Comparison of ENCODE assay signal across 8 mouse cellular contexts in the genomic region with DNA sequence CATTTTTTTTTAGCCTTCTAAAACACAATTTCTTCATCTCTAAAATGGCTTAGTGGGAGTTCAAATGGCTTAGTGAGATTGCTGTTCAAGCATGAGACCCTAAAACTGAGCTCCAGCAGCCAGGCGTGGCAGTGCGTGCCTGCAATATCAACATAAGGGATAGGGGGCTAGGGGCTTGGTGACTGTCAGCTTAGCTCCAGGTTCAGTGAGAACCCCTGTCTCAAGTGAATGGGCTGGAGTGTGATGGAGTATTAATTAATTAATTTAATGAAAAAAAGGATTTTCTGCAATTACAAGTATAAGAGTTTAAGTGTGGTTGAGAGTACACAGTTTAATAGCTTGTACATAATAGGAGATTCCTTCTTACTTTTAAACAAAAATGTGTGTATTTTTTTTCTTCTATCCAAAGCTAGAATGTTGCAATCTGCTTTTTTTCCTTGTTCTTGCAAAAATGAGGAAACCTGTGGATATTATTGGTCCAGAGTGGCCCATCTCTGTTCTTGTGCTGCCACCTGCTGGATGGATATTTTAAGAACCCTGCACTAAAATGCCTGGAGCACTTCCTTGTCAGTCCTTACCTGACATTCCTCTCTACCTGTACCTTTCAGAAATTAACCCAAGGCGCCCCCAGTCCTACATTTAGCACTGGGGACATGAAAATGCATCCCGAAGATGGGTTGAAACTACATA. TPM values are rescaled to one million over a fixed set of nuclear protein-coding genes. Genes with fewer than 3 reads are reported as not detected.
A peak's percentile ranks its signal among the peaks of the same experiment; 100 is the strongest.
DNase-seq lines count a peak whose midpoint lies in the region; ATAC-seq and TF ChIP-seq lines count a peak whose summit lies in the region.

No protein-coding gene starts in this region.

- no peaks in the 10 kb centered on the region; the same call in 1 of the 2 replicates for H3K9me3 ChIP-seq in heart, embryonic 12.5 days (replicated peaks)
- no peaks in the 10 kb centered on the region for H3K9me3 ChIP-seq in heart, postnatal 0 days (replicated peaks; ENCODE audit: control insufficient read depth, low read length)
- no peaks in the 10 kb centered on the region for H3K9me3 ChIP-seq in stomach, postnatal 0 days (ENCODE audit: control insufficient read depth, low read length)

- DNase-seq in heart, adult 18-20 months, result peak; percentile 59 to 90
- peak; percentile 87 for DNase-seq in adrenal gland, postnatal 10 days
- DNase-seq in embryo, embryonic 11.5 days (ENCODE audit: low read depth, low spot score), result peak; percentile 48
- DNase-seq in heart, postnatal 0 days (ENCODE audit: low spot score), result peak; percentile 63
- DNase-seq in layer of hippocampus, postnatal 25 days (ENCODE audit: extremely low spot score in 1 of 2, low spot score in 1 of 2), result peak; percentile 59 to 93
- peak; percentile 79 for DNase-seq in stomach, postnatal 0 days (ENCODE audit: low spot score)

- no peak overlapping the region for H3K9ac ChIP-seq in heart, embryonic 12.5 days
- no peak overlapping the region for H3K9ac ChIP-seq in heart, postnatal 0 days (replicated peaks; ENCODE audit: low read depth, low read length)
- H3K9ac ChIP-seq in stomach, postnatal 0 days (ENCODE audit: low read length), result no peak overlapping the region

- no peak for TF ChIP-seq EP300 in heart, postnatal 0 days (IDR thresholded peaks at IDR 0.05; ENCODE audit: low read depth)
- no peak for TF ChIP-seq EP300 in stomach, postnatal 0 days (optimal IDR thresholded peaks at IDR 0.05)

- peaks cover 16% of the 10 kb centered on the region; the same call in 1 of the 2 replicates for H3K27me3 ChIP-seq in heart, embryonic 12.5 days (replicated peaks)
- H3K27me3 ChIP-seq in heart, postnatal 0 days (ENCODE audit: control insufficient read depth, insufficient read depth, low read length), result no peaks in the 10 kb centered on the region
- no peaks in the 10 kb centered on the region for H3K27me3 ChIP-seq in stomach, postnatal 0 days (ENCODE audit: control insufficient read depth, insufficient read depth, low read length)

- ATAC-seq in heart, embryonic 12.5 days (ENCODE audit: insufficient number of reproducible peaks, low FRiP score), result no peak
- no peak for ATAC-seq in heart, postnatal 0 days (ENCODE audit: insufficient read depth, low read depth)
- peak; percentile 72 for ATAC-seq in megakaryocyte, adult 5-6 weeks (ENCODE audit: poor library complexity, severe bottlenecking)
- peak; percentile 65; the same call in 1 of the 2 replicates for ATAC-seq in stomach, postnatal 0 days (ENCODE audit: low FRiP score, low TSS enrichment)

- 49% methylated on average over 4 of the region's 4 CpGs for WGBS in heart, embryonic 12.5 days
- 47% methylated on average over 4 of the region's 4 CpGs for WGBS in heart, postnatal 0 days
- 52% methylated on average over 4 of the region's 4 CpGs for WGBS in stomach, postnatal 0 days

- H3K4me2 ChIP-seq in heart, embryonic 12.5 days, result no peak overlapping the region
- no peak overlapping the region for H3K4me2 ChIP-seq in heart, postnatal 0 days (ENCODE audit: low read depth, low read length)
- H3K4me2 ChIP-seq in stomach, postnatal 0 days (replicated peaks; ENCODE audit: low read depth), result no peak overlapping the region

- H3K27ac ChIP-seq in heart, embryonic 12.5 days (ENCODE audit: poor library complexity, severe bottlenecking), result no peak overlapping the region
- H3K27ac ChIP-seq in heart, postnatal 0 days (ENCODE audit: low read depth), result no peak overlapping the region
- H3K27ac ChIP-seq in stomach, postnatal 0 days (replicated peaks), result no peak overlapping the region

- H3K4me3 ChIP-seq in heart, embryonic 12.5 days, result no peak overlapping the region
- no peak overlapping the region for H3K4me3 ChIP-seq in heart, postnatal 0 days (ENCODE audit: low read depth, low read length)
- no peak overlapping the region for H3K4me3 ChIP-seq in stomach, postnatal 0 days (ENCODE audit: low read depth, low read length)

- TF ChIP-seq CTCF in heart, postnatal 0 days (IDR thresholded peaks at IDR 0.05; ENCODE audit: low read depth), result peak; percentile 77
- TF ChIP-seq CTCF in stomach, postnatal 0 days (IDR thresholded peaks at IDR 0.05; ENCODE audit: low read depth), result peak; percentile 86

- peaks cover 6% of the 10 kb centered on the region for H3K4me1 ChIP-seq in heart, embryonic 12.5 days (replicated peaks)
- H3K4me1 ChIP-seq in heart, postnatal 0 days (ENCODE audit: control insufficient read depth, insufficient read depth), result peaks cover 14% of the 10 kb centered on the region
- H3K4me1 ChIP-seq in stomach, postnatal 0 days (replicated peaks; ENCODE audit: control insufficient read depth, insufficient read depth), result no peaks in the 10 kb centered on the region

- no peaks in the 10 kb centered on the region for H3K36me3 ChIP-seq in heart, embryonic 12.5 days
- no peaks in the 10 kb centered on the region for H3K36me3 ChIP-seq in heart, postnatal 0 days (replicated peaks; ENCODE audit: control insufficient read depth, insufficient read depth, low read length)
- no peaks in the 10 kb centered on the region for H3K36me3 ChIP-seq in stomach, postnatal 0 days (ENCODE audit: control insufficient read depth, insufficient read depth, low read length)

RNA-seq across cellular contexts. Expression of a gene that starts 54.0 kb away (rescaled TPM):
- 10 to 100 TPM; 83.2 to 89.4 TPM for total RNA-seq in heart, adult 18-20 months (2021)
- polyA plus RNA-seq in heart, embryonic 12.5 days (2016; fragmentation: Nextera tagmentation; extraction: Ambion mirVana), result 92.6 and 93.3 TPM in 2 replicates
- total RNA-seq in adrenal gland, postnatal 10 days (2021), result 10 to 100 TPM; 58.9 to 74.1 TPM
- total RNA-seq in heart, postnatal 0 days (2014; rRNA removed; ENCODE audit: low replicate concordance), result 44.0 and 58.0 TPM in 2 replicates
- polyA plus RNA-seq in heart, postnatal 0 days (2015; fragmentation: Nextera tagmentation; extraction: Ambion mirVana), result 34.1 and 39.6 TPM in 2 replicates
- 10 to 100 TPM; 63.4 to 67.6 TPM for total RNA-seq in layer of hippocampus, postnatal 25 days (2021)
- 46.7 and 50.4 TPM in 2 replicates for total RNA-seq in megakaryocyte, adult 5-6 weeks (2015)
- total RNA-seq in megakaryocyte, adult 5-6 weeks (2017), result 106 and 112 TPM in 2 replicates
- polyA plus RNA-seq in stomach, postnatal 0 days (2015; fragmentation: Nextera tagmentation; extraction: Ambion mirVana), result 23.7 and 24.5 TPM in 2 replicates

Comparison
In these comparisons a context has a peak if more than half of its experiments do, and no peak if none do; other contexts are left out.
1. ATAC-seq: peak in megakaryocyte, adult 5-6 weeks (single experiment) and stomach, postnatal 0 days (single experiment); none in heart, embryonic 12.5 days (single experiment) and heart, postnatal 0 days (single experiment).
2. Peak in every context shown above with its lines, with median percentiles within 50 percentile points of each other: DNase-seq.